Mouse (Mus musculus): ENCODE measurements at regions not wholly inside any gene's neighbourhood (a gene's known extent, or its start where the extent isn't known, plus 50 kb on each side); places are given as distances from the start of the nearest gene placed in this dataset.

DNA sequence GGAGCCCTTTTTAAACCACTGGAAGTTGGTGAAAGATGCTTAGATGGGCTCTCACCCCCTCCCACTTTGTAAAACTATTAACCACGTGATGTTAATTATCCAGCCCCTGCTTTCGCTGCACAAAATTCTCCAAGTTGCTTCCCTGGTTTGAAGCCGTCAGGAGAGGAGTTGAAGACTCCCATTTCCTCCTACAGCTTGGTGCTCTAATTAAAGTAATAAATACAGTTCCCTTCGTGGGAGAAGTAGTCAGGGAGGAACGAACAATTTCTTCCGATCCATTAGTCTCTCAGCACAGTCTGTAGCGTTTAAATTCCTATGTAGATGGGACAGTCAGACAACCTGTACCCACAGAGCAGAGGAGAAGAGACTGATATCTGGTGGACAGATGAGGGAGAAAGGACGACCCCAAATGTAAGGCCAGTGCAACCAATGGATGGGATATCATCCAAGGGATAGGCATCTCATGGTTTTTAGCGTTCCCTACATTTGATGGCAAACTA lies 101.4 kb downstream of the Pctp start:
- Histone ChIP-seq H3K27ac (ENCODE audit: insufficient read depth, low read depth) (no peak overlapping the region), H3K4me2 (ENCODE audit: insufficient read depth, low read depth, poor library complexity, severe bottlenecking) (no peak overlapping the region), H3K4me3 (replicated peaks in 1 of 3; ENCODE audit: low read depth in 2 of 3, low read length in 2 of 3, poor library complexity in 1 of 3) (no peak overlapping the region), H3K79me2 (replicated peaks; ENCODE audit: control insufficient read depth, extremely low read depth, insufficient read depth, poor library complexity, severe bottlenecking) (no peaks in the 10 kb centered on the region), H3K9me3 (replicated peaks; ENCODE audit: low read length) (no peaks in the 10 kb centered on the region), H3K9ac (ENCODE audit: insufficient read depth, low read depth) (no peak overlapping the region), H3K36me3 (replicated peaks in 1 of 2; ENCODE audit: control insufficient read depth in 1 of 2, insufficient read depth in 1 of 2, low read length in 1 of 2) (no peaks in the 10 kb centered on the region), H3K27me3 (replicated peaks) (peaks cover 5% of the 10 kb centered on the region), H3K4me1 (ENCODE audit: control insufficient read depth in 1 of 2, insufficient read depth in 2 of 2) (no peaks in the 10 kb centered on the region)
- no peak for DNase-seq (ENCODE audit: extremely low read depth)
- TF ChIP-seq CHD1 (IDR thresholded peaks at IDR 0.05; ENCODE audit: low read depth, low read length) (no peak), ZKSCAN1 (IDR thresholded peaks at IDR 0.05; ENCODE audit: borderline replicate concordance, low read depth, low read length) (no peak), MEF2A (IDR thresholded peaks at IDR 0.05; ENCODE audit: borderline replicate concordance, low read depth, low read length) (no peak), MAX (IDR thresholded peaks at IDR 0.05; ENCODE audit: low read length) (no peak), RCOR1 (conservative IDR thresholded peaks at IDR 0.05; ENCODE audit: low read depth, low read length) (no peak), POLR2AphosphoS2 (IDR thresholded peaks at IDR 0.05; ENCODE audit: low read depth, low read length) (no peak), NRF1 (IDR thresholded peaks at IDR 0.05; ENCODE audit: low read depth, low read length) (no peak), KAT2A (IDR thresholded peaks at IDR 0.05; ENCODE audit: insufficient replicate concordance, low read length) (no peak), USF2 (conservative IDR thresholded peaks at IDR 0.05; ENCODE audit: low read depth, low read length) (no peak), UBTF (IDR thresholded peaks at IDR 0.05; ENCODE audit: low read depth, low read length) (no peak), EP300 (IDR thresholded peaks at IDR 0.05; ENCODE audit: low read length) (no peak), RAD21 (IDR thresholded peaks at IDR 0.05; ENCODE audit: low read depth, low read length) (no peak), HCFC1 (IDR thresholded peaks at IDR 0.05; ENCODE audit: low read depth, low read length) (no peak), MAZ (IDR thresholded peaks at IDR 0.05; ENCODE audit: low read depth, low read length) (no peak), POLR2A (IDR thresholded peaks at IDR 0.05; ENCODE audit: low read depth, low read length) (no peak), BHLHE40 (IDR thresholded peaks at IDR 0.05; ENCODE audit: low read depth, low read length) (no peak), GABPA (IDR thresholded peaks at IDR 0.05; ENCODE audit: insufficient replicate concordance, low read depth, low read length) (no peak), SMC3 (IDR thresholded peaks at IDR 0.05; ENCODE audit: low read depth, low read length) (no peak)
- in situ Hi-C loops (cut with MboI; ENCODE audit: low pct_ligation_motif_present, low pct_unique_long_range_greater_than_20kb, low sequenced_read_pairs), result no loop called here
- dilution Hi-C loops (cut with MboI; ENCODE audit: extremely low pct_ligation_motif_present, extremely low pct_unique_long_range_greater_than_20kb, low sequenced_read_pairs), result no loop called here

DNA sequence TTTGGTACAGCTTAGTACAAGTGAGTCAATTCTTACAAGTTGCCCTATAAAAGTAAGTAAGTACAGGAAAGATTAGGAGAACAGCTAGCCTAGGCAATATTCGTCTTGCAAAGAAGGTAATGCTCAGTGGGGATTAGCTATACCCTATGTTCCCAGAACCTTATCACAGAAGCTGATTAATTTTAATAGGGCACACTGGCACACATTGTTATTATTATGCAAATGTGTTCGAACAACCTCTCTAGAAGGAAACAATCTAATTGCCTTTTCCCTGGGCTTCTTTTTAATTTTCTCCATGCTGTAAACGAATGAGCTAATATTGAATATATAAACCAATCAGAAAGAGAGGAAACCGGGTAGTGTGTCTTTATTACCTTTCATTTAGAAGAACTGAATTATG lies 104.2 kb downstream of the Pctp start:
- Histone ChIP-seq H3K79me2 (replicated peaks; ENCODE audit: control insufficient read depth, extremely low read depth, insufficient read depth, poor library complexity, severe bottlenecking) (no peaks in the 10 kb centered on the region), H3K9ac (ENCODE audit: insufficient read depth, low read depth) (no peak overlapping the region), H3K4me3 (replicated peaks in 1 of 3; ENCODE audit: low read depth in 2 of 3, low read length in 2 of 3, poor library complexity in 1 of 3) (no peak overlapping the region), H3K4me1 (ENCODE audit: control insufficient read depth in 1 of 2, insufficient read depth in 2 of 2) (no peaks in the 10 kb centered on the region), H3K9me3 (replicated peaks; ENCODE audit: low read length) (no peaks in the 10 kb centered on the region), H3K36me3 (replicated peaks in 1 of 2; ENCODE audit: control insufficient read depth in 1 of 2, insufficient read depth in 1 of 2, low read length in 1 of 2) (no peaks in the 10 kb centered on the region), H3K27me3 (replicated peaks) (peaks cover 5% of the 10 kb centered on the region), H3K27ac (ENCODE audit: insufficient read depth, low read depth) (no peak overlapping the region), H3K4me2 (ENCODE audit: insufficient read depth, low read depth, poor library complexity, severe bottlenecking) (no peak overlapping the region)
- DNase-seq (ENCODE audit: extremely low read depth), result no peak
- in situ Hi-C loops (cut with MboI; ENCODE audit: low pct_ligation_motif_present, low pct_unique_long_range_greater_than_20kb, low sequenced_read_pairs) (no loop called here), dilution Hi-C loops (cut with MboI; ENCODE audit: extremely low pct_ligation_motif_present, extremely low pct_unique_long_range_greater_than_20kb, low sequenced_read_pairs) (no loop called here)
- no peak for TF ChIP-seq TBP (conservative IDR thresholded peaks at IDR 0.05; ENCODE audit: low read depth, low read length)
- TF ChIP-seq POLR2A (IDR thresholded peaks at IDR 0.05; ENCODE audit: low read depth, low read length), result no peak
- no peak for TF ChIP-seq MAFK (IDR thresholded peaks at IDR 0.05; ENCODE audit: insufficient replicate concordance, low read length)
- no peak for TF ChIP-seq ZC3H11A (IDR thresholded peaks at IDR 0.05; ENCODE audit: low read depth, low read length)
- TF ChIP-seq MAX (IDR thresholded peaks at IDR 0.05; ENCODE audit: low read length), result no peak

All from CH12.LX (cell line).